Mouse (Mus musculus): ENCODE measurements around the gene Akap8.
A peak's percentile ranks its signal among the peaks of the same experiment; 100 is the strongest.

Akap8 gene

DNA sequence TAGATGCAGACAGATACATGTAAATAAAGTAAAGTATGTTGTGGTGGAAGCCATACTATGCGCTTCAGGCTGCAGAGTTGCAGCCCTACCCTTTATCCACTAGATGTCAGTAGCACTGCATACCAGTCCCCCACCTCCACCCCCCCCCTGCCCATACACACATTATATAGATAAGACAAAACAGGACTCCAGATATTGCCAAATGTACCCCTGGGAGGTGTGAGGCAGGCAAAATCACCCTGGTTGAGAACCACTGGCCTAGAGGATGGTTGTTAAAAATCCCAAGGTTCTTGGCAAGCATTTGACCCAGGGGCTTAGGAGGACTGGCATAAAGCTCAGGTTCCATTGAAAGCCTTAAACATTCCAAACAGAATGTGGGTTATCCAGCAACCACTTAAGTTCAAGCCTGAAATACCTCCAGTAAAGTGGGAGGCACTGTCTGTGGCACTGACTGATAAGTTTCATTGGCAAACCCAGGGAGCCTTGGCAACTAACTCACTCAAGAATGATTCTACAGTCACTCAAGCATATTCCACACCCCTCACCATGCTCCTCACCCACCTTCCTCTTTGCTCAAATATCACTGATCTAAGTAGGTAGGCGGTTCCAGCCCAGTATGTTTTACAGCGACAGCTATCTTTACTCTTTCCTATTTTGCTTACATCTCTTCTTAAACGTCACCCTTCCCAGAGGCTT is 28.1 kb upstream of the Akap8 start:
- DNase-seq (ENCODE audit: low spot score): no peak

DNA sequence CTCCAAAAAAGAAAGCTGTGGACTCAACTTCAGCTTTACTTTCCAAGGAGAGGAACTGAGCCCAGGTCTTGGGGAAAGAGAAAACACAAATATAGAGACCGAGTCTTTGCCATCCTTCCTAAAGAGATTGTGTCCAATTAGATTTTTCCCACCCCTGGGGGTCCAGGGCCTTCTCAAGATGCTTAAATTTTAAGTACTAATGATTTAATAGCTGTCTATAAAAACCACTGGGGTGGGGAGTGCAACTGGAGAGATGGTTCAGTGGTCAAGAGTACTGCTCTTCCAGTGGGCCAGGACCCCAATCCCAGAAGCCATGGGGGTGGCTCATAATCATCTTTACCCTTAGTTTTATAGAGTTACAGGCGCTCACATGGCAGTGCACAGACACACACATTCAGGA is 27.4 kb upstream of the Akap8 start:
- no peak for DNase-seq (ENCODE audit: low spot score)

DNA sequence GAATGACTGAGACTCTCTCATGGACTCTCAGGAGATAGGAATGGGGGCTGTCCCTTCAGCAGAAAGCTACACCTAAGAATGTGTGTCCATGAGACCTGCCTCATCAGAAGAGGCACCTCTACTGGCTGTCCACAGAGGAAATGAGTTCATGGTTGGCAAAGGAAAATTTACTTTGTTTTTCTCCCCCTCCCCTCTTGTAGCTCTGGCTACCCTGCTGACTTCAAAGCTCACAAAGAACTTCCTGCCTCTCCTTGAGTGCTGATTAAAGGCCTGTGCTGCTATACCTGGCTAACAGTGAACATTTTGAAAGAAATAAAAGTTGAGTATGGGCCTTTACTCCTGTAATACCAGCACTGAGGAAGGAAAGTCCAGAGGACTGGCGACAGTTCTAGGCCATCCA is 20.1 kb upstream of the Akap8 start:
- no peak for DNase-seq (ENCODE audit: low spot score)

DNA sequence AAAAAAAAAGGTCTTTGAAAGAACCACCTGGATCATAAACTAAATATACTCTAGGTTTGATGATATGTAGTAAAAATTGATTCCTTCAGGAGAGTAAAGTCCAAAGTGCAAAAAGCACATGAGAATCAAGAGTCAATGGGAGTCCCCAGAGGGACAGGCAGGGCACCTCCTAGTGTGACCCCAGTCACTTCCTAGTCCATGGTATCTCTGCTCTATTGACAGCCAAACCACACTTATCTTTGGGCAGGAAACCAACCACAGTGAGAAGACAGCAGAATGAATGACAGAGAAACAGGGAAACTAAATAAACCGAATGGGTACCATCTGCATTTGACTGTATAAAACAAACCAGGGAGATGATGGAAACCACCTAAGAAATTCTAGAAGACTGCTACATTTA is 19.1 kb upstream of the Akap8 start:
- DNase-seq (ENCODE audit: low spot score): no peak

DNA sequence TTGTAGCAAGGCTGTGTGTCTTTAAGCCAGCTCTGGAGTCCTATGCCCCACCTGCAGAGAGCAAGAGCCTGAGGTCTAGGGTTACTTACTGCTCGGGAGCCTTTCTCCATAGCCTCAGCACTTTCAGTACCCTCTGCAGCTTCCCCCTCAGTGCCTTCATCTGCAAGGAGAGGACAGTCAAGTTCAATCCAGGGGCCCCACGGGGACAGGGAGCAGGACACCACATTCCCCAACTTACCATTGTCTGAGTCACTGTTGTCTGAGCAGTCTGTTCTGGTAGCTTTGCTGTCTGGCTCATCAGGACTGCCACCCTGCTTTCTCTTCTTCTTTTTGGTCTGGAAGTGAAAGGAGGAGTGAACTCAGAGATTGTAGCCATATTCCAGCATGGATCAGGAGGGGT is 14.8 kb upstream of the Akap8 start:
- no peak for DNase-seq (ENCODE audit: low spot score)

- no peak for DNase-seq (ENCODE audit: low spot score)
These were observed 13.9 kb upstream of the Akap8 start for GRCm38 (mm10) chr17:32334921-32335320.

DNA sequence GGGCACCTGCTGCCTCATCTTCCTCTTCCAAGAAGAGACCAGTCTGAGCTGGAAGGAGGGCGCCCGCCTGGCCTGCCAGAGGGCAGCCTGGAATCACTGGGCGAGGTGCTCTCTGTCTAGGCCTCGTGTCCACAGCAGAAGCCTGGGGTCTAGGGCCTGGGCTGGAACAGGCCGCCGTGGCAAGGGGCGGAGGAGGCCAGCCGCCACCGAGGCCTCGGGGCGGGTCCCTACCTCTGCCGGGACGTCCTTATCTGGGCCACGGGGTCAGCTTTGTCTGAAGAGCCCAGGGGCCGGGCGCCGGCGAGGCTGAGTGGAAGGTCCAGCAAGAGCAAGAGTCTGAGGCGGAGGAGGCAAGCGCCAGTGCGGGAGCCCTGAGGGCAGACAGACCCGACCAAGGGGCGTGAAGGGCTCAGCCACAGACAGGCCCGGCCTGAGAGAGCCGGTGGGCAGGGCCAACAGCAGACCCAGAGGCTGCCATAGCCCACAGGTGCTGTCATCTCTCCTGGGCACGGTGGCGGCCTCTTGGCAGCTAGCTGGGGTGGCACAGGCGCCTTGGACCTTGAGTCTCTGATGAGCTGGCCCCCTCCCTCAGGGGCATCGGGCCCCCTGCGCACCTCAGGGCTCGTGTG is 12.8 kb upstream of the Akap8 start:
- DNase-seq (ENCODE audit: low spot score): no peak

DNA sequence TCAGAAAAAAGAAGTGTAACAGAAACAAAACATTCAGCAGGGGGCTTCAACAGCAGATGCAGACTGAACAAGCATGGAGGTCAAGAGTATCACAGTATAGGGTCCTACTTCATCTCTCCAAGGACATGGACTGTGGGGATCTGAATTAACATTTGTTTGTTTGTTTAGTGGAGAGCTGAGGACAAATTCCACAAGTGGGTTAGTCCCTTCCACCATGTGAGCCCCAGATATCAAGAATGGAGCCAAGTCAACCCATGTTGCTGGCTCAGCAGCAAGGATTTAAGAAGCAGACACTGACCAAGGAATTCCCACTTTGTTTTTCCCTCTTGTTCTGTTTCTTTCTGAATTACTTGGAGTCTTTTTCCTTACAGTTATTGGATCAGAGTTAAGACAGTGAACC is 6.5 kb upstream of the Akap8 start:
- no peak for DNase-seq (ENCODE audit: low spot score)

DNA sequence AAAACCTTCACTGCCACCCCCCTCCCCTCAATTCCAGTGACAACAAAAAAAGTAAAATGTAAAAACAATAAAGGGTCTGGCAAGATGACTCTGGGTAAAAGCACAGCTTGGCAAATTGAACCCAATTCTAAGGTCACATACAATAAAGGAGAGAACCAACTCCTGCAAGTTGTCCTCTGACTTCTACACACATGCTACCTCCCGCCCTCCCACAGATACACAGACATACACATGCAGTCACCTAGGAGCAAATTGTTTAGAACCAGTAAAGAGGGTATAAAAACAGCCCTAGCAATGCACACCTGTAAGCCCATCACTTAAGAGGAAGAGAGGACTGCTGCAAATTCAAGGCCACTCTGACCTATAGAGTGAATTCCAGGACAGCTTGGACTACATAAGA is 1.8 kb upstream of the Akap8 start:
- DNase-seq (ENCODE audit: low spot score): no peak

DNA sequence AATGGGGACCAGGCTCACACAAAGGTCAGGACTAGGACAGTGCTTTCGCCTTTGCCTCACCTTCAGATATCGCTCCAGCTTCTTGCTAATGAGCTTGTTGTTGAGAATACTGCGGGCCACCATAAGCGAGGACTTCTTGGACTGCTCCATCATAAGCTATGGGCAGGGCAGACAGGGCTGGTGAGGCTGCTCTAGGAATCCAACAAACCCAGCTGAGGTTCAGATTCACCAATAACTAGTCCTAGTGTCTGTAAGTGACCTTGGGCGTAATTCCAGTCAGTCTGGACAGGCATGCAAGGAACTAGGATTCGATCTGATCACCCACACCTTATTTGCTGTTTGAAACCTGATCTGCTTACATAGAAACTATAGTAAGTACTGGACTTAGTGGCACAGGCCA is 798 bp upstream of the Akap8 start:
- no peak for DNase-seq (ENCODE audit: low spot score)

DNA sequence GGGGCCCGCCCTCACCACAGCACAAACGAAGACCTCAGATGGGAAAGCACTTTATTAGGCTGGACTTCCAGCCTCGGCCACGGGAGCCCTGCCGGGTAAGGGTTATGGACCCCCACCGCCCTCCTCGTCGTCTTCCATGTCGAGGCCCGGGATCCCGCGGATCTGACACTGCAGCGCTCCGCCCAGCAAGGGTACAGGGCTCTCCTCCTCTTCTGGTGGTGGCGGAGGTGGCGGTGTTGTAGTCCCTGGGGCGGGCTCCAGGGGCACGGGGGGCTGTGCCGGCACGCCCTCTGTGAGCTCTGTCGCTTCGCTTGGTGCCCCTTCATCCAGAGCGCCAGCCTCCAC is 324 bp upstream of the Akap8 start:
- no peak for DNase-seq (ENCODE audit: low spot score)

DNA sequence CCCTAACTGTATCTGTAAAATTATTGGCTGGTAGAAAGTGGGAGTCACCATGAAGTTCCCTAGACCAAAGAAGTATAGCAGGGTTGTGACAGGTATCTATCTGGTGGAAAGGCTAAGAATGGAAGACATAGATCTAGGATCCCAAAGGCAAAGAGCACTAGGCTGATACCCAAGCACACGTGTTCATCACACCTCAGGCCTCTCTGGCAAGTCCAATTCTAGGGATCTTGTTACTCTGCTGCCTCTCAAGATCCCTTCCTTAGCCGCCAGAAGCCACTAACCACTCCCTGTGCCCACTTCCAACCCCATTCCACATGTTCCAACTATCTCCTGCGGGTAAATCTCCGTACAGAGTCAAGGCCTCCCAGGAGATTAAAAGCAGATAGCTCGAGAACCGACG is 1.1 kb downstream of the Akap8 start:
- no peak for DNase-seq (ENCODE audit: low spot score)

GRCm38 (mm10) chr17:32317708-32318107 is 3.3 kb downstream of the Akap8 start:
- no peak for DNase-seq (ENCODE audit: low spot score)

DNA sequence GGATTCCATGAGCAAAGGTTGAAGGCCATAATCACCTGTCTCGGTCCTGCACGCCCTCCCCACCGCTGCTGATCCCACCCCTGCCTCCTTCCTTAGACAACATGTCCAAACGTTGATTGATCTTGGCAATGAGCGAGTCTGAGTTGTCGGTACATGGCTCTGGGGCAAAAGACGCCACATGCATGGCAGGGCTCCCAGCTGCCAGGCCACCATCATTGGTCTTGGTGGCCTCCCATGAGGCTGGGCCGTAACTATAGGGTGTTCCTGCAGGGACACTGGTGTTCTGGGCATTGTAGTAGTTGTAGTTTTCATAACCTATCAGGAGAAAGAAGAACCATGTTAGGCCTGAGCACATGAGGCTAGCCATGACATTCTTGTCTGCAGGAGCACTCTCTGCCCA is 4.0 kb downstream of the Akap8 start:
- DNase-seq (ENCODE audit: low spot score): no peak

- no peak for DNase-seq (ENCODE audit: low spot score)
These were observed 5.5 kb downstream of the Akap8 start for GRCm38 (mm10) chr17:32315560-32315959.

- no peak for DNase-seq (ENCODE audit: low spot score)
These were observed 7.1 kb downstream of the Akap8 start for GRCm38 (mm10) chr17:32313892-32314291.

- no peak for DNase-seq (ENCODE audit: low spot score)
These were observed 8.2 kb downstream of the Akap8 start for GRCm38 (mm10) chr17:32312801-32313200.

DNA sequence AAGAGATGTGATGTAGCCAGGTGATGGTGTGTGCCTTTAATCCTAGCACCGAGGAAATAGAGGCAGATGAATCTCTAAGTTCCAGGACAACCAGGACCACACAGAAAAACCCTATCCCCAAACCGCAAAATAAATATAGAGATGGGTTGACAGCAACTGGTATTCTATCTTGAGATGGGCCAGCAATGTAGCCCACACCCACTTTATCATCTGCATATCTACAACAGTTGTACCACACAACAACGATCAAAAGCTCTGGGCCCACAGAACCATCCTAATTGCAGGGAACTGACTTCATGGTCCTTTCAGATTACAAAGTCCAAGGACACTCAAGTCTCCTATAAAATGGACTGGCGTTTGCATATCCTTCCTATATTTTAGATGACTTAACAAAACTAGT is 13.1 kb downstream of the Akap8 start:
- no peak for DNase-seq (ENCODE audit: low spot score)

DNA sequence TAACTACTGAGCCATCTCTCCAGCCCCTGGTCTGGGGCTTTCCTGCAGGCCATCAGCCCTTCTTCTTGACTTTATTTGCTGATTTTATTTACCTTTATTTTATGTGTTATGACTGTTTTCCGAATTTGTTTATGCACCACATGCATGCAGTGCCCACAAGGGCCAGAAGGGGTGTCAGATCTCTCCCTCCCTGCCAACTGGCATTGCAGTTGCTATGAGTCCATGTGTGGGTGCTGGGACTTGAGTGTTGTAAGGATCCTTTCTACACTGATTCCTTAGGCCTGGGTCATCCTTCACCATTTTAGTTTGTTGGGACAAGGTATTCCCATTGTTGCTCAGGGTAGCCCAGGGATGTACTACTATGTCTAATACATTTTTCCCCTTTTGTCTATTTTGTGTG is 22.9 kb downstream of the Akap8 start:
- DNase-seq (ENCODE audit: low spot score): no peak

GRCm38 (mm10) chr17:32295901-32296300 is 25.1 kb downstream of the Akap8 start:
- no peak for DNase-seq (ENCODE audit: low spot score)

DNA sequence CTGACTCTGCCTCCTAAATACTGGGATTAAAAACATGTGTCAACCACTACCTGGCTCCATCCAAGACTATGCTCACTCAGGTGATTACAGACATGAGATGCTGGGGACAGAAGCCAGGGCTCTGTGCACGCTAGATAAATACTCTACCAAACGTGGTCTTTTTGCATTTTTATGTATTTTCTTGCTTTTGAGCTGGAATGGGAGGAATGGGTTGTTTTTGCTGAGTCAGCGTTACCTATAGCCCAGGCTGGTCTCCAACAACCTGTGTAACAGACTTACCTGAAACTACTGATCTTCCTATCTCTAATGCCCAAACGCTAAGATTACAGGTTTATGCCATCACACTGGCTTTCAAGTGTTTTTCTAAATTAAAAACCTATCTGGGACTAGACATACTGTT is 25.9 kb downstream of the Akap8 start:
- DNase-seq (ENCODE audit: low spot score): no peak

DNA sequence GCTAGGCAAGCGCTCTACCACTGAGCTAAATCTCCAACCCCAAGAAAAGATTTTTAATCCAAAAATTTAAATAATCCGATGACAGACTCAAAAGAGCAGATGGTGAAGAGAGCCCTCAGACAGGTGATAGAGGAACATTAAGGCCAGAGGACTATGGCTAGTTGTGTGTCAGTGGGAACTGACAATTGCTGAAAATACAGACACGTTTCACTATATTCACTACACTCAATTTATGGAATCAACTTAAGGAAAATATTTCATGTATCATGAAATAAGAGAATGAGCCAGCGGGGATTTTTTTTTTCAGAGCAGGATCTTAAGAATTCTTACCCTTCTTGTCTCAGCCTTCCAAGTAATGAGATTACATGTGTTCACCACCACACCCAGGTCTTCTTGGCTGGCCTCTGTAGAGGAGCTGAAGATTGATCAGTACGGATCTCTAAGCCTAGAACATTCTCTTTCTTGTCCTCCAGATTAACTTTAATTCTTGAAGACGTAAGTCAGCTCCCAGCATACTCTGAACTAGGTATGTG is 35.8 kb downstream of the Akap8 start:
- DNase-seq (ENCODE audit: low spot score): no peak

- DNase-seq (ENCODE audit: low spot score): peak; percentile 90
These were observed 36.5 kb downstream of the Akap8 start, which contains the start of gene Brd4 for GRCm38 (mm10) chr17:32284262-32285137. Gene Brd4 (minus strand): TSS chr17:32284722.

Measured in urinary bladder, postnatal 25 days (tissue).